Mouse (Mus musculus) stomach, postnatal 0 days (tissue): ENCODE measurements around the gene Ptgfrn. TPM values are rescaled to one million over a fixed set of nuclear protein-coding genes. Genes with fewer than 3 reads are reported as not detected.

Experiments
- ATAC-seq: fragments of 200-750 bp; cut with Nextera tagmentation; 2 replicates; pipeline ENCODE4 v1.8.0; 2017; ENCODE audit not compliant: low FRiP score, low TSS enrichment
- DNase-seq: peaks from one replicate; pipeline ENCODE4 v3.0.0-alpha.2; 2016; ENCODE audit warnings: low spot score
- H3K27ac ChIP-seq: fragments of 300-500 bp; sonication (generic); replicated peaks from 2 replicates; pipeline ENCODE4 v1.5.1; 2014; ENCODE audit warnings: mild to moderate bottlenecking, control low read depth
- H3K27me3 ChIP-seq: fragments of 300-500 bp; sonication (generic); 2 replicates; pipeline ENCODE4 v1.6.1; 2014; ENCODE audit warnings: low read length; ENCODE audit not compliant: control insufficient read depth, insufficient read depth
- H3K36me3 ChIP-seq: fragments of 300-500 bp; sonication (generic); 2 replicates; pipeline ENCODE4 v1.6.1; 2014; ENCODE audit warnings: low read length, mixed read lengths; ENCODE audit not compliant: control insufficient read depth, insufficient read depth
- H3K4me1 ChIP-seq: fragments of 300-500 bp; sonication (generic); replicated peaks from 2 replicates; pipeline ENCODE4 v1.6.1; 2014; ENCODE audit warnings: antibody characterized with exemption; ENCODE audit not compliant: control insufficient read depth, insufficient read depth
- H3K4me2 ChIP-seq: fragments of 300-500 bp; sonication (generic); replicated peaks from 2 replicates; pipeline ENCODE4 v1.6.1; 2014; ENCODE audit warnings: low read depth, mild to moderate bottlenecking, control low read depth, moderate library complexity
- H3K4me3 ChIP-seq: fragments of 300-500 bp; sonication (generic); 2 replicates; pipeline ENCODE4 v1.5.1; 2014; ENCODE audit warnings: low read depth, low read length, control low read depth
- H3K9ac ChIP-seq: fragments of 300-500 bp; sonication (generic); 2 replicates; pipeline ENCODE4 v1.6.1; 2014; ENCODE audit warnings: mild to moderate bottlenecking, low read length, control low read depth, mixed read lengths
- H3K9me3 ChIP-seq: fragments of 300-500 bp; sonication (generic); 2 replicates; pipeline ENCODE4 v1.6.1; 2016; ENCODE audit warnings: low read length; ENCODE audit not compliant: control insufficient read depth
- CTCF ChIP-seq: IDR thresholded peaks from 2 replicates; pipeline ENCODE4 v1.5.1; 2016; ENCODE audit warnings: antibody characterized with exemption, low read depth, mild to moderate bottlenecking, moderate library complexity
- EP300 ChIP-seq: optimal IDR thresholded peaks from 2 replicates; pipeline ENCODE3; 2016; ENCODE audit warnings: antibody characterized with exemption
- WGBS: fragments of 180-500 bp; shearing (Covaris S2); extraction: QIAGEN DNeasy Blood & Tissue Kit; methylation state at CpG from one replicate; pipeline ENCODE4 v1.1.7; 2014; 5-methylcytosine and 5-hydroxymethylcytosine counted together
- polyA plus RNA-seq: library from polyadenylated mRNA; unstranded; fragments of >200 nt; fragmentation: Nextera tagmentation; extraction: Ambion mirVana; gene quantifications from 2 replicates; pipeline ENCODE4 v1.2.1, GENCODE M21; 2015

Gene Ptgfrn
- polyA plus RNA-seq, 1 experiment from 2014 or later = 5.8 TPM

GRCm38 (mm10) chr3:101108282-101108681, 1.8 kb downstream of the Ptgfrn start:
- WGBS = 53% methylated on average over 3 of the region's 3 CpGs
- H3K36me3 ChIP-seq = no peaks in the 10 kb centered on the region
- H3K4me3 ChIP-seq = no peak overlapping the region
- H3K9me3 ChIP-seq = no peaks in the 10 kb centered on the region
- TF ChIP-seq EP300 (no peak), CTCF (no peak)
- H3K4me2 ChIP-seq = peak overlapping the region; percentile 88
- H3K4me1 ChIP-seq = peaks cover 18% of the 10 kb centered on the region
- no peak overlapping the region for H3K9ac ChIP-seq
- H3K27ac ChIP-seq = no peak overlapping the region
- DNase-seq (no peak), ATAC-seq (no peak)
- H3K27me3 ChIP-seq = no peaks in the 10 kb centered on the region

DNA sequence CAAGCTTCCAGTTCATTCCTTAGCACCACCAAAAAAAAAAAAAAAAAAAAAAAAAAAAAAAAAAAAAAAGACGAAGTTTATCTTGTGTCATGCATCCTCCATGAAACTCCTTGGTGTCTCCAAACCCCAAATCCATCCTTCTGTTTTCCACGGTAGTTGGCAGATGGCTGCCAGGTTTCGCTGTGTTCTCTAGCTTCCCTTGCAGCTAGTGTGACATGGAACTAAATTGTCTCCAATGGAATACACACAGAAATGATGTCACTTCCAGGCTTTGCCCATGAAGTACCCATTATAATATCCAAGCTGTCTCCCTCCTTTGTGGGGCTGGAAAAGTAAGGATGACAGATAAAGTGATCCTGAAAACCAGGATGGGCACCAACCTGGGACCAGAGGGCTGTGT, 3.8 kb downstream of the Ptgfrn start:
- no peak overlapping the region for H3K9ac ChIP-seq
- no peak overlapping the region for H3K4me2 ChIP-seq
- TF ChIP-seq CTCF (no peak), EP300 (no peak)
- H3K27ac ChIP-seq = no peak overlapping the region
- H3K27me3 ChIP-seq = no peaks in the 10 kb centered on the region
- DNase-seq (no peak), ATAC-seq (no peak)
- 72% methylated on average over 3 of the region's 3 CpGs for whole genome bisulfite sequencing
- H3K9me3 ChIP-seq = no peaks in the 10 kb centered on the region
- H3K36me3 ChIP-seq = no peaks in the 10 kb centered on the region
- peaks cover 18% of the 10 kb centered on the region for H3K4me1 ChIP-seq
- H3K4me3 ChIP-seq = no peak overlapping the region

GRCm38 (mm10) chr3:101105486-101105885, 4.6 kb downstream of the Ptgfrn start:
- no peak for DNase-seq
- Histone ChIP-seq H3K4me2 (no peak overlapping the region), H3K36me3 (no peaks in the 10 kb centered on the region), H3K9ac (no peak overlapping the region), H3K27me3 (no peaks in the 10 kb centered on the region), H3K4me3 (no peak overlapping the region), H3K9me3 (no peaks in the 10 kb centered on the region), H3K4me1 (peaks cover 18% of the 10 kb centered on the region), H3K27ac (no peak overlapping the region)
- TF ChIP-seq CTCF = no peak
- no peak for TF ChIP-seq EP300
- ATAC-seq = no peak
- 55% methylated on average over 11 of the region's 11 CpGs for WGBS

GRCm38 (mm10) chr3:101104883-101105282, 5.2 kb downstream of the Ptgfrn start:
- 79% methylated on average over 9 of the region's 9 CpGs for WGBS
- Histone ChIP-seq H3K9me3 (no peaks in the 10 kb centered on the region), H3K4me2 (no peak overlapping the region), H3K36me3 (no peaks in the 10 kb centered on the region), H3K27me3 (no peaks in the 10 kb centered on the region), H3K4me1 (peaks cover 18% of the 10 kb centered on the region), H3K4me3 (no peak overlapping the region), H3K9ac (no peak overlapping the region), H3K27ac (no peak overlapping the region)
- DNase-seq (no peak), ATAC-seq (no peak)
- TF ChIP-seq CTCF (no peak), EP300 (no peak)

DNA sequence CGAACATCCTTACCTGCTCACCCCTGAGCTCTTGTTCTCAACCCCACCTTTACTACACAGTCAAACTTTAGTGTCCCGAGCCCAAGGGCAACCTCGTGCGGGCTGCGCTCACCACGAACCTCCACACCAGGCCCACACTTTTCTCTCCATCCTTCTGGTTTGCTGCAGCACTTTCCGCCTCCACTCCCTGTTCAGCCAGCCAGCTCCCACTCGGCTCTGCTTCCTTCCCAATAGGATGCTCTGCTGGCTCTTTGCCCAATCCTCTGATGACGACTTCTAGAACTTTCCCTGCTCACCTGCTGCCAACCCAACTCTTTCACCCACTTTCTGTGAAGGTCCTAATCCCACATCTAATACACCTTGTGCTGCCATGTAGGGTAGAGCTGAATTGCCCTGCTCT, 6.3 kb downstream of the Ptgfrn start:
- WGBS = 73% methylated on average over 9 of the region's 9 CpGs
- H3K4me2 ChIP-seq = no peak overlapping the region
- no peak for ATAC-seq
- H3K27me3 ChIP-seq = no peaks in the 10 kb centered on the region
- no peak for TF ChIP-seq CTCF
- no peak for TF ChIP-seq EP300
- peaks cover 12% of the 10 kb centered on the region for H3K4me1 ChIP-seq
- no peaks in the 10 kb centered on the region for H3K36me3 ChIP-seq
- no peak overlapping the region for H3K4me3 ChIP-seq
- DNase-seq = no peak
- no peak overlapping the region for H3K27ac ChIP-seq
- H3K9me3 ChIP-seq = no peaks in the 10 kb centered on the region
- H3K9ac ChIP-seq = no peak overlapping the region

- no peak for DNase-seq
- ATAC-seq = no peak
- H3K4me1 ChIP-seq = peaks cover 3% of the 10 kb centered on the region; the same call in 1 of the 2 replicates
- H3K4me3 ChIP-seq = no peak overlapping the region
- H3K36me3 ChIP-seq = no peaks in the 10 kb centered on the region
- no peak overlapping the region for H3K9ac ChIP-seq
- H3K4me2 ChIP-seq = no peak overlapping the region
- H3K9me3 ChIP-seq = no peaks in the 10 kb centered on the region
- H3K27ac ChIP-seq = no peak overlapping the region
- WGBS = 79% methylated on average over 7 of the region's 7 CpGs
- TF ChIP-seq EP300 (no peak), CTCF (no peak)
- H3K27me3 ChIP-seq = no peaks in the 10 kb centered on the region
Measured at GRCm38 (mm10) chr3:101102106-101102505, 8.0 kb downstream of the Ptgfrn start.
